Mouse (Mus musculus) testis, postnatal 10 days (tissue): ENCODE data around the gene Obp2a.
A peak's percentile ranks its signal among the peaks of the same experiment; 100 is the strongest.
"Not testable (repeated sequence)": the region's sequence is repeated elsewhere in the genome, so short reads cannot be mapped to it uniquely, and the experiment has no call there.

Source experiments
- DNase-seq: peaks from one replicate; pipeline ENCODE4 v3.0.0; 2021; ENCODE audit warnings: low spot score

Gene Obp2a

DNA sequence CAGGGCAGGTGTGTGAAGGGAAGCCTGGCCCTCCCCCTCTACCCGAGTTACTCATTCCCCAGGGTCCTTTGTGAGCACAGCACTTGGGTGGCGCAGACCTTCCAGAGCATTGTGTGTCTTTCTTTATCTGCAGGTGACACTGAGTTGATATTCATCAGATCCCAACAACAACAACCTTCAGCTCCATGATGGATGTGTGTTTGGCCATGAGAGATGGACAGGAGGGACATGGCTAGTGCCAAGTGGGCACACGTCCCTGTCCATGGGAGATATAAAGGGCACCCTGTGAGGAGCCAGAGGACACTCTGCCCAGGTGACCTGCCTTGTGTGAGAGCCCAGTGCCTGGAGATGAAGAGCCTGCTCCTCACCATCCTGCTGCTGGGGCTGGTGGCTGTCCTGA, at the start of gene Obp2a:
Gene Obp2a (plus strand): TSS at position 301 of the 400 bp plus-strand sequence.
- peak; percentile 16 for DNase-seq

DNA sequence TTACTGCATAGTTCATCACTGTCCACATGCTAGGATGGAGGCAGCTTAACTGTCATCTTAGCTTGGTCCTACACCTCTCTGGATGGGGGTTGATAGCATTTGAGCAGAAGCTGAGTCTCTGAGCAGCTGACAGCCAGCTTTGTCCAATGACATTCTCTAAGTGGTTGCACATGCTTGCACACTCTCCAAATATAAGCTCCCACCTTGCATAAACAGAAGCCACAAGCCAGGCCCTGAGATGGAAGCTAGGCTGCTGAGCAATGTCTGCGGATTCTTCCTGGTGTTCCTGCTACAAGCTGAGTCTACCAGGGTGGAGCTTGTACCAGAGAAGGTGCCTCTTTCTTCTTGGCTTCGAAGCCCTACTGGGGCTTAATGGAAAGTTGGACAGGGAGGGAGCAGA, 46.9 kb upstream of the Obp2a start, which contains the start of gene Lcn8:
Gene Lcn8 (plus strand): TSS at position 219 of the 400 bp plus-strand sequence.
- no peak for DNase-seq

DNA sequence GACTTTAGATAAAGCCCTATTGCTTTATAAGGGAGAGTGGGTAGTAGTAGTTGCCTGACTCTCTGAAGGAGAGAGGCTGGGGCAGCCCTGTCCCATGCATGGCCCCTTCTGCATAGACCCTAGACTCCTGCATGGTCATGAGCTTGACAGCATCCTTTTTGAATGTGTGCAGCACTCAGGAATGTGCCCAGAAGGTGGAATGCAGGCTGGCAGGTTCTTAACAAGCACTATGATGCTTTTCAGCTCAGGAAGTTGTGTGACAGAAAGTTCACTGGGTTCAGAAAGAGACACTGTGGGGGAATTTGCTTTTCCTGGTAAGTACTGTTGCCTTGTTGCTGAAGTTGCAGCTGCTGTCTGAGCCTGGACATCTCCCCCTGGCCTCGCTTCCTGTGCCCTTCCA, 45.3 kb upstream of the Obp2a start:
- DNase-seq, result no peak

DNA sequence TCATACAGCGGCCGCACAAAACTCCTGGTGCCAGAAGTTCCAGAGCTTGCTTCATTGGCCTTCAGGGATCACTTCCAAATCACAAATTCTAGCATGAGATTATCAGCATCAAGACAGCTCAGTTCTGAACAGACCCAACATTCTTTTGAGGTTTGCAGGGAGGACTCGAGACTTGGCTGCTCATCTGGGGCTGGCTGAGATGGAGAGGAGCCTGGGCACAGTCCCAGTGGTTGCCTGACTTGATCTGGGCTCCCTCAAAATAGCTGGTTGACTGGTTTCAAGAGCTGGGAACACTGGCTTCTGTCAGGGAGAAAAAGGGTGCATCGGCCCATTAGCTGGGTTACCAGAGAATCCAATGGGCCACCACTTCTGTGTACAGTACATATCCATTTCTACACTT, 43.2 kb upstream of the Obp2a start:
- DNase-seq, result no peak

DNA sequence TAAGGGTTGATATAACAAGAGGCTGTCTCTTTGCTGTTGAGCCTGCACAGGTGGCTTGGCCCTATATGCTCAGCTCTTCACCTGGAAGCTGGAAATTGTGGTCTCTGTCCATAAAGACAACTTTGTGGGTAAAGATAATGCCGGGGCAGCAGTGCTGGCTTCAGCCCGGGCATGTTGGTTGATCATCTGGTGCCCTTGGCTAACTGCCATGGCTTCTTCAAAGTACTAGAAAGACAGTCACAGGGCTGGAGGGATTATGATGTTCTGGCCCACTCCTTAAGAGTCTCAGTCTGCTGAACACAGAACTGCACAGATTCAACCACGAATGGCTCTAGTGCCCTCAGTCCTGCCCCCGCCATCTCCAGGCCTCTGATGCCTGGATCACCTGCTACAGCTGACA, 42.6 kb upstream of the Obp2a start:
- no peak for DNase-seq

DNA sequence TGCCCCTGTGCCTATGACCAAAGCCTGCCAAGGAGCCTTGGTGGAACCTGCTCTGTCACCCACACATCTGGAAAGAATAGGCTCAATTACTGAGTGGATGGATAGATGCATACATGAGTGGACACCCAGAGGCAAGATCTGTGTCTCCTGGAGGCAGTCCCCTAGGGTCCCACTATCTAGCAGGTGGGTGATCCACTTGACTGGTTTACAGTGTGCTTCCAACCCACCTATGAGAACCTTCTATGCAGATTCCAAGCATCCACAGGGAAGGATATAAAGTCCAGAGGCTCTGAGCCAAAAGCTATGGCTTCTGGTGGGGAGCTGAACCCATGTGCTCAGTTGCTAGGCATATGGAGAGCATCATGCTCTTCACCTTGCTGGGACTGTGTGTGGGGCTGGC, 42.2 kb upstream of the Obp2a start, which contains the start of gene Lcn5:
Gene Lcn5 (plus strand): TSS at position 301 of the 400 bp plus-strand sequence.
- no peak for DNase-seq

DNA sequence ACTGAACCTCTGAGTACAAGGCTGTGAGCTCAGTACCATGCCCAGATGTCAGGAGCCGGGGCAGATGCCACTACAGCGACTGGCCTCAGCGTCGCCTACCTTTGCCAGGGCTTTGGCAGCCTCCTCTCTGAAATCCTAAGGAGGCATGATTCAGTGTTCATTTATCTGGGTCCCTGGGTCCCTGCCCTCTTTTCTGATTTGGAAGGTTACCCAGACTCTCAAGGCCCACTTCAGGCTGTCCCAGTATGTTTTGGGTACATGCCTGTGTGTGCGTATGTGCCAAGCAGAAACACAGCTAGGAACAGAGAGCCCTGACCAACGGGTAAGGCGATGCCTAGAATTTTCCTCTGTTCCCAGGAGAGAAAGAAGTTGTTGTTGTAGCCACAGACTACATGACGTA, 39.6 kb upstream of the Obp2a start:
- DNase-seq, result no peak

DNA sequence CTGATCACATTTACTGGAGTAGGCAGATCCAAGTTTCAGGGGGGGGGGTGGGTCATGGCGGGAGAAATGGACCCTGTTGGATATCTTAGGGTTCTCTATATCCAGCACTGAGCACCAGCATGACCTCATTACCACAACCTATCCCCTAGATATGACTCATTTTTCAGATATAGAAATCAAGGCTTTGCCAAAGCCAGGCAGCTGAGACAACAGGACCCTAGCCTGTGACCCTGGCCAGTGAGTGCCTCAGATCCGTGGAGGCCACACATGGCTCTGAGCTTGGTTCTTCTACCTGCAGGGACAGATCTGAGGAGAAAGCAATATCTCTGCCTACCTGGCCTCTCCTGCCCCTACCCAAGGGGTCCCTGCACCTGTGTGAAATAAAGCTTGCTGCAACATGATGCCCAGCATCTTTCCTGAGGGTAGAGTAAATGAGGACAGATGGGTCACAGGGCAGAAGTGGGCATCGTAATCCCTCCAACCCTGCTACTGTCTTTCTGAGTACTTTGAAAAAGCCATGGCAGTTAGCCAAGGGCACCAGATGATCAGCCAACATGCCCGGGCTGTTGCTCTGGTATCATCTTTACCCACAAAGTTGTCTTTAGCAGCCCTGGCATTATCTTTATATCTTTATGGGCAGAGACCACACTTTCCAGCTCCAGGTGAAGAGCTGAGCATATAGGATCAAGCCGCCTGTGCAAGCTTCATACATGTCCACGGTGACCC, 38.4 kb upstream of the Obp2a start:
- DNase-seq, result no peak

DNA sequence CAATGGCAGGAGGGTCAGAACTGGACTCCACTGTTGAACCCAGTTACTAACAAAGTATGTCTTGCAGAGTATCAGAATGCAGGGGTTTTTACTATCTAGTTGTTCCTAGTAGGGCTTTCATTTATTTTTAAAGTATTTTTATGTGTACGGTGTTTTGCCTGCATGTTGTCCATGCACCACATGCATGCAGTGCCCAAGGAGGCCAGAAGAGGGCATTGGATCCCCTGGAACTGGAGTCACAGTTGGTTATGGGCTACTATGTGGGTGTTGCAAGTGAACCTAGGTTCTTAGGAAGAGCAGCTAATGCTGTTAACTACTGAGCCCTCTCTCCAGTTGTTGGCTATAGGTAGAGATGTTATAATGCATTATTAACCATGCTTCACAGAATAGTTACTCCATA, 36.3 kb upstream of the Obp2a start:
- peak; percentile 86 for DNase-seq

DNA sequence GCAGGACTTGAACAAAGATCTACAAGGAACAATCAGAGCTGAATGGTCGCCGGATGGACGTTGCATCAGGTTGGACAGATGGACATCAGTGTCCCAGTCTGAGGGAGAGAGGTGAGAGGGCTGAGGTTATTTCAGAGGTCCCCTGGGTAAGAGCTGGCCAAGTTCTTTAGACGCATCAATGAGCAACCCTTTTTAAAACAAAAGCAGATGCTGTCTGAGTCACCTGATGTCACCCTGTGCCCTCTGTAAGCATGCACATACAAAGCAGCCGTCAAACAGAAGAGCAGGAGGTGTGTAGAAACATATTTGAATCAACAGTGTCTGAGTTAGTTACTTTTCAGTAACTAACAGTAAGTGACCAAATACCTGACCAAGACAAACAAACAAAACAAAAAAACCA, 35.7 kb upstream of the Obp2a start:
- no peak for DNase-seq

DNA sequence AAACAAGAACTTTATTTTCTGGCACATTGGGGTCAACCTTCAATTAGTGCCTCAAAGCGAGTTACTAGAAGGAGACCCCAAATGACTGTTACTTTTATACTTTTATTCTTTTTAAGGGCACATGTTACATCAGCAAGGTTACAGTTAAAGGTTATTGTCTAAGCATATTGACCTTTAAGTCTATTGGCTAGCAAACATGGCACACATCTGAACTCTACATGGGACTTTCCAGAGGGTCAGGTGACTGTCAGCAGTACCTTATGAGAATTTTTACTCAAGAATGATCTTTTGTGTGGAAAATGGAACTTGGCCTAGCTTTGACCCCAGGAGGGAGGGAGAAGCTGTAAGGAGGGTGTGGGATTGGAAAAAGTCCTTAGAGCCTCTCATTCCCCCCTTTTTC, 33.3 kb upstream of the Obp2a start:
- DNase-seq, result no peak

DNA sequence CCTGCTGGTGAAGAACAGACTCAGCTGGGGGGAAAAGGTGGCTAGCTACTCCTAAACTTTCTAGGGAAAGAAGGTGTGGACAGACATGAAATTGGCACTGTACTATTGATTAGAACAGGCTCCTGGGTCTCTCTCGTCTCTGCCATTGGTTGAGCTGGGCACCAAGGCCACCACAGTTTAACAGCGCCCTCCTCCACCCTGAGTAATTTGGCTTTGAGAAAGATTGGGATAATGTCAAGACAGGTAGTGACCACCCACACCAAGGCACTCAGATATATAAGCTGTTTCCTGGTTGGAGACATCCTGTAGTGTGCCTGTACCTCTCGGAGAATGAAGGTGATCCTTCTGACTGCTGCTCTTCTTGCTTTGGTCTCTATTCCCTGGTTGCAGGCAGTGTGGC, 23.4 kb upstream of the Obp2a start, which contains the start of gene Lcn6:
Gene Lcn6 (plus strand): TSS at position 301 of the 400 bp plus-strand sequence.
- DNase-seq, result no peak

DNA sequence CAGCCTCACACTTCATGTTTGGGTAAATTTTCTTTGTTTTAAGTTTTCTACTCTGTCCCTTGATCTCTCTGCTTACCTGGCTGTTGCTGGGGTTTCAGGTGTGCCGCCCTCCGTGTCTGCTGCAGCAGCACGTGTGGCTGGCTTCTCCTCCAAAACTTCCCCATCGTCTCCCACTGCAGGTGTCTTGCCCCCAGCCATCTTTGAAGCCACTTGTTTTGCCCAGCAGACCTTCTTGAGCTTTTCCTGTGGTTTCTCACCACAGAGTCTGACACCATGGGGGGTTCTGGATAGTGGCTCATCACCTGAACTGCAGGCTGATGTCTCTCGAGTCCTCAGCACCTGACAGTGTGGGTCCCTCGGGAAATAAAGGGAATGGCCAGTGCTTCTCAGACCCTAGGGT, 20.3 kb upstream of the Obp2a start:
- DNase-seq, result no peak

DNA sequence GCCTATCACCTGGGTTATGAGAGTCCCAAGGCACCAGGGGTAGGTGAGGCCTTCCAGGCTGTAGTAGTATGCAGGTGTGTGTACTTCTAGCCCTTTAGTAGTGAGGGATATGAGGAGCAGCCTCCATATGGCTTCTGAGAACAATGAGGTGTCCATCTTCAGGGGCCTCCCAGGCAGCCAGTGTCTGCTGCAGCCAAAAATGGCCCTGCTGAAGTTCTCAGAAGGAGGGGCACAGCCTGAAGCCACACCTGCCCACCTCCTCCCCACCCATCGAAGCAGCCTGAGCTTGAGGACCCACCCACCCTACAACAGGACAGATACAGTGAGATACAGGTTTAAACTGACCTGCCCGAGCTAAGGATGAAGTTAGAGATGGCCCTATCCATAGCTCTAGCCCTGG, 17.4 kb upstream of the Obp2a start, which contains the start of gene Lcn10:
Gene Lcn10 (plus strand): TSS at position 301 of the 400 bp plus-strand sequence.
- no peak for DNase-seq

DNA sequence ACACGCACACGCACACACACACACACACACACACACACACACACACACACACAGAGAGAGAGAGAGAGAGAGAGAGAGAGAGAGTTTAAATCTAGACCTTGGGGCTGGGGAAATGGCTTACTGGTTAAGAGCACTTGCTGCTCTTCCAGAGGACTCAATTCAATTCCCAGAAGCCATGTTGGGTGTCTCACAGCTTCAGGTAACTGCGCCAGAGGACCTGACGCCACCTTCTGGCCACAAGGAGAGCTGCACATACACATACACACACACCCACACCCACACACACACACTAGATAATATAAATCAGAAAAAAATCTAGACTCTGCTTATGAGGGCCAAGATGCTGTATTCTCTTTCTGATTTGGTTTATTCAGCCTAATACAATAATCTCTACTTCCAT, 12.9 kb upstream of the Obp2a start:
- DNase-seq, result no peak

DNA sequence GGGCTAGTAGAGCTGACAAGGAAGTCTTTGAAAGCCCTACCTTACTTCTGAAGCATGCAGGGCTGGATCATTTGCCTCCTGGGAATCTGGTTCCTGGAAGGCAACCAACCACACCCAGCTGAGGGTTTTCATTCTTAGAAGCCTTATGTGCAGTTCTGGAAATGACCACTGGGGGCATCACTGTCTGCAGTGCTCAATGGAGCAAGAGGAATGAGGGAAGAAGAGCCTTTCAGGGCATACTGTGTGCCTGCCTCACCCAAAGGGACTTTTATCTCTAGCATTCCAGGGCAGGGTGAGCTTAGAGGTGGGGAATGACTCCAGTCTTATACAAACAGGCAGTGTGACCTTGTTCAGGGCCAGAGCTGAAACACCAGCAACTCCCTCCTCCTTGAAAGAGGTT, 5.2 kb upstream of the Obp2a start:
- peak; percentile 89 for DNase-seq

DNA sequence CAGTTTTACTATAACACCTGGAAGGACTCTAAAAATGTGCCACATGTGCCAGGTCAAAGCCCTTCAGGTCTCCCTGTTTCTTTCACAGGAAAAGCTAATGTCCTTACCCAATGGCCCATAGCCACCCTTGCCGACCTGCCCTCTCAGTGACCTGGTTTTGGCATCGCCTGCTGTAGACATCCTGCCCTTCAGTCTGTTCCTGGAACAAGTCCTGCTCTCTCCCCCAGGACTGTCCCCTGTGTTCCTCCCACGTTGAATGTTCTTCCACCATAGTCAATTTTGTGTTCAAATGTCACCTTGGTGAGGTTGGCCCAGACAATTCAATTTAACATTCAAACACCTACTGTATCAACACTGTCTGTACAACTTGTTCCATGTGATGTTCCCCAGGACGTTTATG, 2.9 kb upstream of the Obp2a start:
- no peak for DNase-seq

DNA sequence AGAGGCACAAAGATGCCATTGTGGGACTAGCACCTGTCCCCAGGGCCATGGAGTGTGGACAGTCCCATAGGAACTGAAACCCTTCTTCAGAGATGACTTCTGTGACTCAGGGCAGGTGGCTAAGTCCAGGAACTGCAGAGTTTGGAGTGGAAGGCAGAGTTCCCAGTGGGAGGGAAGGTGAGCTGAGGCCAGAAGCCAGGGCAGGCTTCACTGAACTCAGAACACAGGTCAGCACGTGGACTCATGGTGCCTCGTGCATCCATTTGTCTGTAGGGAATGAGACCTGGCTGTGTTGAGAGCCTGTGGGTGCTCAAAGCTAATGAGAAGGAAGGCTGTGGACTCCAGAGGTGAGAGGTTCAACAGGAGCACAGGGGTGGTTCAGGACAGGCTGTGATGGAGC, 1.1 kb upstream of the Obp2a start:
- no peak for DNase-seq

DNA sequence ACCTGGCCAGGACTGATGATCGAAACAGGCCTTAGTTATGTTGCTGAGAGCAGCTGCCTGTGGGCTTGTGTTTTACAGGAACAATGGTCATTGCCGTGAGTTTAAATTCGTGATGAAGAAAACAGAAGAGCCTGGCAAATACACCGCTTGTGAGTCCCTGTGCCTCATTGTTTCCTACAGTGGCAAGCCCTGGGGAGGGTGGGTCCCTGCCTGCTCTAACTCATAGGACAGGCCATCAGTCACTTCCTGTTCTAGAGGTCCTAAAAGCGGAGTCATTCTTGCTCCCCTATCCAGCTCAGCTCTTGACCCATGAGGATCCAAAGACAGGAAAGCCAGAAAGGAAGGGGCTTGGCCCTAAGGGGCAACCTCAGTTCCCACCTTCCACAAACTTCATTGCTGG, 1.2 kb downstream of the Obp2a start:
- DNase-seq, result no peak

DNA sequence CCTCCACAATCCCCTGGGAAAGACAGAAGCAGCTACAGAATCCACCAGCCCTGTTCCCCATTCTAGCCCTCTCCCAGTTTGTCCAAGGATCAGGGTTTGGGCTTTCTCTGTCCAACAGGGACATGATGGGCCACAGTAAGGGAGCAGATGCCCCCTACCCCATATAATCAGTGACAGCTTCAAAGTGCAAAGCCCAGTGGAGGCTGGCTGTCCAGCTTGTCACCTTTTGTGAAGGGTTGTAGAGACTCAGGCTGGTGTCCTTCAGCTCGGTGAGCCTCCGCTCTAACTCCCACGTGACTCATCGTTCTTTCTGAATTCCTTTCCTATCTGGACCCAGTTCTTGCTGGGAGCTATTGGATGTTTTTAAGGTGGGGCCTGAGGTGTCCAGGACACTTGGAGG, 3.9 kb downstream of the Obp2a start:
- DNase-seq, result no peak

DNA sequence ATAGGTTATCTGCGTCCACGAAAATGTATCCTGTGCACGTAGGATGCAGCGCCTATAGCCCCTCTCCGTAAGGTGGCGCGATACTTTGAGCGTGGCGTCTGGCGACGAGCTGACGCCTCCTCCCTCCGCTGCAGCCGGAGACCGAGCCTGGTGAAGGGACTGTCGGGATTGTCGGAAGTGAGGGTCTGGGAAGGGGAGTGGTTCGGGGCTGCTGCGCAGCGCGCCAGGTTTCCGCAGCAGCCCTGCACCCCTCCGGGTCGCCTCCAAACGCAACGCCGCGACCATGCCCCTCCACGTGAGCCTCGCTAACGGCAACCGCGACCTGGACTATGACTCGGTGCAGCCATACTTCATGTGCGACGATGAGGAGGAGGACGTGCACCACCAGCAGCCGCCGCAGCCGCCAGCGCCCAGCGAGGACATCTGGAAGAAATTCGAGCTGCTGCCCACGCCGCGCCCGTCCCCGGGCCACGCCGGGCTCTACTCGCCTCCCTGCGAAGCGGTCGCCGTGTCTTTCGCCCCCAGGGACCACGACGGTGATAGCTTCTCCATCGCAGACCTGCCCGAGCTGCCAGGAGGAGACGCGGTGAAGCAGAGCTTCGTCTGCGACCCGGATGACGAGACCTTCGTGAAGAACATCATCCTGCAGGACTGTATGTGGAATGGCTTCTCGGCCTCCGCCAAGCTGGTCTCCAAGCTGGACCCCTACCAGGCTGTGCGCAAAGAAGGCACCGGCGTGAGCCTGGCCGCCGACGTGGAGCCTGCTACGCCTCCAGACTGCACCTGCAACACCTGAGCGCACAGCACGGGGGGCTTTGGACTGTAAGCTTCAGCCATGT, 7.0 kb downstream of the Obp2a start, which contains the start of gene Bmyc:
Gene Bmyc (plus strand): TSS at position 97 of the 839 bp plus-strand sequence.
- peak; percentile 80 for DNase-seq

DNA sequence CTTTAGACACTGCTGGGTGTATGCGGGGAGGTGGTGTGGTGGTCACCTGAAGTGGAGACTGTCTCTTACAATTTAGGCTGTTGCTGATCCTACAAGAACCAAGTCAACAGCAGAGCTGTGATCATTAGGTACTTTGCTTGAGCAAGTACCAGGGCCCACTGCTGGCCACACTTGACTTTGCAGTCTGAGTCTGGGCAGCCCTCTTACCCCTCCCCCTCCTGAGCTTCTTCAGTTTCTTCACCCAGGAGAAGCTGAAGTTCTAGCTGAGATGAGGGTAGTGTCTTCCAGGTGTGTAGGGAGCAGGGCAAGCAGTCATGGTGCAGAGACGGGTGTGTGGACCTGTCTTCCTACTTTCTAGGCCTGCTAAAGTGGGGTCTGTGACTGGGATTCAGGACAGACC, 8.3 kb downstream of the Obp2a start:
- DNase-seq, result peak; percentile 66

DNA sequence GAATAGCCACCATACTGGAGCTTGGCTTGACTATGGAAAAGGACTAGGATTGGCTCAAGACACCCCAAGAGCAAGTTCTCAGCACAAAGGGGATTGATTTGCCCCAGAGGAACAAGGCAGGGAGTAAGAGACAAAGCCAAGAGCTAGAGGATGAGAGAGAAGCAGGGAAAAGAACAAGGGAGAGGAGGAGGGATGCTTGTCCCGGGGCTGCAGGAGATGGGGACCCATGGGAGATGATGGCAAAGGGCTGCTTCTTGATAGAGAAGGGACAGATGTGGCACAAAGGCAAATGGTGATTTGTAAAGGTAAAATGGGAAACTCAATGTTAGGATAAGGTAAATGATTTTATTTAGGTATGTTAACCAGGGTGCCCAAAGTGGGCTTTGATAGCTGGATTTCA, 9.2 kb downstream of the Obp2a start:
- not testable (repeated sequence) for DNase-seq
